Comparison of ENCODE assay signal across 20 mouse cellular contexts in the genomic region with DNA sequence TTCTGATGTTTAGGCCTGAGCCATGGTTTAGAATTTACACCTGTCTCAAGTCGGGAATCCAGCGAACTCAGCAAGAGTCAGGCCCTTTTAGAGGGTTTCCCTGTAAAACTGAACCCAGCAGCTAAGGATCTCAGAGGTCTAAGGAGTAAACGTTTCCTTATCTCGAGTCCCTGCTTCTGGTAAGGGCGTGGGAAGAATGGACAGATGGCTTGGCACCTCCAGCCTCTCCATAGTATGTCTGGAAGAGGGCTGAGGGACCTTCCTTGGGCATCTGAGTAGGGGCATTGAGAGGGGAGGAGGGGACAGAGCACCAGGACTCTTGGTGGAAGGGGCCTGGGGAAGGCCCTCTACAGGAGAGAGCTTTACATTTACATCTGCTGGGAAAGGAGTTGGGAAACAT.
A peak's percentile ranks its signal among the peaks of the same experiment; 100 is the strongest.
DNase-seq lines count a peak whose midpoint lies in the region; ATAC-seq lines count a peak whose summit lies in the region.
"Had no signal": no experiment of that assay in that cellular context is flagged by ENCODE, and none has a peak within 500 bp of the region (broad histone marks: within the 10 kb centered on the region; RNA-seq: fewer than 3 reads in every experiment).

No protein-coding gene starts in this region.

- H3K27ac ChIP-seq in heart, embryonic 11.5 days (ENCODE audit: low read depth, low read length): no peak overlapping the region
- H3K27ac ChIP-seq in liver, embryonic 13.5 days: peak overlapping the region; percentile 69
- H3K27ac ChIP-seq: forebrain, embryonic 15.5 days; heart, adult 2 months; left cerebral cortex, adult 2 months; midbrain, embryonic 13.5 days had no signal

- H3K27me3 ChIP-seq in heart, embryonic 11.5 days (ENCODE audit: control insufficient read depth, insufficient read depth, low read length): peaks cover 11% of the 10 kb centered on the region; the same call in 1 of the 2 replicates
- H3K27me3 ChIP-seq in liver, embryonic 13.5 days: no peaks in the 10 kb centered on the region
- H3K27me3 ChIP-seq: CH12.LX; forebrain, embryonic 15.5 days; midbrain, embryonic 13.5 days had no signal

- H3K36me3 ChIP-seq in heart, embryonic 11.5 days (ENCODE audit: control insufficient read depth, insufficient read depth, low read length): no peaks in the 10 kb centered on the region
- H3K36me3 ChIP-seq in liver, embryonic 13.5 days: no peaks in the 10 kb centered on the region
- H3K36me3 ChIP-seq: forebrain, embryonic 15.5 days; G1E; midbrain, embryonic 13.5 days had no signal

- H3K9me3 ChIP-seq in heart, embryonic 11.5 days (replicated peaks; ENCODE audit: control insufficient read depth, low read length): no peaks in the 10 kb centered on the region
- no peaks in the 10 kb centered on the region for H3K9me3 ChIP-seq in liver, embryonic 13.5 days (replicated peaks)
- H3K9me3 ChIP-seq: forebrain, embryonic 15.5 days; G1E; midbrain, embryonic 13.5 days had no signal

- no peak for ATAC-seq in heart, embryonic 11.5 days (replicated peaks; ENCODE audit: insufficient number of reproducible peaks, low FRiP score, low TSS enrichment)
- peak; percentile 52 for ATAC-seq in liver, embryonic 13.5 days (ENCODE audit: low read depth)
- ATAC-seq in activated CD4-positive, CD25-positive, alpha-beta regulatory T cell, adult 4 months: no peak
- ATAC-seq: midbrain, embryonic 13.5 days had no signal

- WGBS in heart, embryonic 11.5 days (ENCODE audit: insufficient replicate concordance): 36% methylated on average over 5 of the region's 5 CpGs
- WGBS in liver, embryonic 13.5 days (ENCODE audit: insufficient replicate concordance): 22% methylated on average over 5 of the region's 5 CpGs

- DNase-seq in heart, postnatal 10 days: no peak
- DNase-seq in lung, postnatal 36 days: peak; percentile 19
- DNase-seq in lung, postnatal 10 days: no peak
- DNase-seq in liver, embryonic 13.5 days: no peak
- no peak for DNase-seq in kidney, postnatal 10 days
- DNase-seq: B cell, adult 2 months; cerebellum, adult 2 months; cerebellum, postnatal 36 days; gastrocnemius, postnatal 25 days; layer of hippocampus, adult 9-11 months; right cerebral cortex, postnatal 14 days; thymus, postnatal 25 days had no signal

- intact Hi-C loops in heart, postnatal 10 days (cut with DNase I): no loop called here

- peak overlapping the region; percentile 52; the same call in 1 of the 2 replicates for H3K4me2 ChIP-seq in heart, embryonic 11.5 days
- peak overlapping the region; percentile 49 for H3K4me2 ChIP-seq in liver, embryonic 13.5 days
- H3K4me2 ChIP-seq: forebrain, embryonic 15.5 days; midbrain, embryonic 13.5 days had no signal

- H3K4me3 ChIP-seq in heart, embryonic 11.5 days (ENCODE audit: low read depth, low read length): no peak overlapping the region
- no peak overlapping the region for H3K4me3 ChIP-seq in liver, embryonic 13.5 days (replicated peaks)
- H3K4me3 ChIP-seq: forebrain, embryonic 15.5 days; heart, adult 2 months; left cerebral cortex, adult 2 months; midbrain, embryonic 13.5 days had no signal

- H3K9ac ChIP-seq in heart, embryonic 11.5 days (ENCODE audit: low read depth, low read length): no peak overlapping the region
- H3K9ac ChIP-seq in liver, embryonic 13.5 days: peak overlapping the region; percentile 54
- H3K9ac ChIP-seq: forebrain, embryonic 15.5 days; midbrain, embryonic 13.5 days had no signal

- peaks cover 4% of the 10 kb centered on the region for H3K4me1 ChIP-seq in heart, embryonic 11.5 days (ENCODE audit: control insufficient read depth, insufficient read depth, low read length)
- H3K4me1 ChIP-seq in liver, embryonic 13.5 days (replicated peaks): peaks cover 25% of the 10 kb centered on the region
